Mouse (Mus musculus): ENCODE measurements at regions not wholly inside any gene's neighbourhood (a gene's known extent, or its start where the extent isn't known, plus 50 kb on each side); places are given as distances from the start of the nearest gene placed in this dataset.

GRCm38 (mm10) chr10:21672171-21672570 lies 79.2 kb downstream of the 1700020N01Rik start:
- no peak for DNase-seq (ENCODE audit: extremely low spot score, low spot score)

- no peak for DNase-seq (ENCODE audit: extremely low spot score, low spot score)
These were observed 79.7 kb downstream of the 1700020N01Rik start for GRCm38 (mm10) chr10:21672666-21673065.

- DNase-seq (ENCODE audit: extremely low spot score, low spot score) = no peak
These were observed 80.9 kb downstream of the 1700020N01Rik start for GRCm38 (mm10) chr10:21673831-21674230.

GRCm38 (mm10) chr10:21675786-21676185 lies 82.8 kb downstream of the 1700020N01Rik start:
- no peak for DNase-seq (ENCODE audit: extremely low spot score, low spot score)

GRCm38 (mm10) chr10:21677911-21678310 lies 85.0 kb downstream of the 1700020N01Rik start:
- DNase-seq (ENCODE audit: extremely low spot score, low spot score) = no peak

GRCm38 (mm10) chr10:21678372-21678771 lies 85.4 kb downstream of the 1700020N01Rik start:
- DNase-seq (ENCODE audit: extremely low spot score, low spot score) = no peak

- DNase-seq (ENCODE audit: extremely low spot score, low spot score) = no peak
These were observed 86.0 kb downstream of the 1700020N01Rik start for GRCm38 (mm10) chr10:21678811-21679451.

- DNase-seq (ENCODE audit: extremely low spot score, low spot score) = no peak
These were observed 87.8 kb downstream of the 1700020N01Rik start for GRCm38 (mm10) chr10:21680789-21681188.

- no peak for DNase-seq (ENCODE audit: extremely low spot score, low spot score)
These were observed 91.5 kb downstream of the 1700020N01Rik start for GRCm38 (mm10) chr10:21684286-21685013.

- DNase-seq (ENCODE audit: extremely low spot score, low spot score) = no peak
These were observed 92.3 kb downstream of the 1700020N01Rik start for GRCm38 (mm10) chr10:21685122-21685798.

GRCm38 (mm10) chr10:21686060-21686459 lies 93.1 kb downstream of the 1700020N01Rik start:
- DNase-seq (ENCODE audit: extremely low spot score, low spot score) = no peak

GRCm38 (mm10) chr10:21687484-21687883 lies 94.5 kb downstream of the 1700020N01Rik start:
- DNase-seq (ENCODE audit: extremely low spot score, low spot score) = no peak

GRCm38 (mm10) chr10:21688513-21688912 lies 95.6 kb downstream of the 1700020N01Rik start:
- no peak for DNase-seq (ENCODE audit: extremely low spot score, low spot score)

GRCm38 (mm10) chr10:21689847-21690269 lies 96.9 kb downstream of the 1700020N01Rik start:
- DNase-seq (ENCODE audit: extremely low spot score, low spot score) = no peak

- no peak for DNase-seq (ENCODE audit: extremely low spot score, low spot score)
These were observed 102.2 kb downstream of the 1700020N01Rik start for GRCm38 (mm10) chr10:21695185-21695584.

GRCm38 (mm10) chr10:21696671-21697070 lies 103.7 kb downstream of the 1700020N01Rik start:
- DNase-seq (ENCODE audit: extremely low spot score, low spot score) = no peak

GRCm38 (mm10) chr10:21701580-21701979 lies 108.6 kb downstream of the 1700020N01Rik start:
- no peak for DNase-seq (ENCODE audit: extremely low spot score, low spot score)

- no peak for DNase-seq (ENCODE audit: extremely low spot score, low spot score)
These were observed 109.2 kb downstream of the 1700020N01Rik start for GRCm38 (mm10) chr10:21702134-21702533.

- DNase-seq (ENCODE audit: extremely low spot score, low spot score) = no peak
These were observed 118.9 kb downstream of the 1700020N01Rik start for GRCm38 (mm10) chr10:21711866-21712265.

GRCm38 (mm10) chr10:21712828-21713227 lies 119.9 kb downstream of the 1700020N01Rik start:
- DNase-seq (ENCODE audit: extremely low spot score, low spot score) = no peak

GRCm38 (mm10) chr10:21715436-21715835 lies 122.5 kb downstream of the 1700020N01Rik start:
- no peak for DNase-seq (ENCODE audit: extremely low spot score, low spot score)

- DNase-seq (ENCODE audit: extremely low spot score, low spot score) = no peak
These were observed 125.2 kb downstream of the 1700020N01Rik start for GRCm38 (mm10) chr10:21718189-21718588.
